Mouse (Mus musculus) liver, embryonic 14.5 days (tissue): ENCODE results near the gene Nol3.

Experiments used
- CTCF ChIP-seq: IDR thresholded peaks from 2 replicates; pipeline ENCODE4 v1.5.1; 2016; ENCODE audit warnings: antibody characterized with exemption, low read depth, control low read depth
- EP300 ChIP-seq: IDR thresholded peaks from 2 replicates; pipeline ENCODE4 v1.6.1; 2016; ENCODE audit warnings: antibody characterized with exemption, low read depth

GRCm38 (mm10) chr8:105269461-105269947 is 6.4 kb upstream of the Nol3 start, which contains the start of gene Hsf4:
- no peak for TF ChIP-seq CTCF
- TF ChIP-seq EP300 = no peak
